Mouse (Mus musculus): ENCODE results near the gene AC170998.1.
"Not testable (repeated sequence)": the region's sequence is repeated elsewhere in the genome, so short reads cannot be mapped to it uniquely, and the experiment has no call there.

AC170998.1 gene

GRCm38 (mm10) chr17:28760736-28761312 is 34.9 kb downstream of the AC170998.1 start:
- no peak for DNase-seq (ENCODE audit: low spot score)

- DNase-seq (ENCODE audit: low spot score) = peak; percentile 77
These were observed 36.0 kb downstream of the AC170998.1 start for GRCm38 (mm10) chr17:28761871-28762270.

- no peak for DNase-seq (ENCODE audit: low spot score)
These were observed 40.3 kb downstream of the AC170998.1 start for GRCm38 (mm10) chr17:28766203-28766602.

GRCm38 (mm10) chr17:28766781-28767515 is 41.1 kb downstream of the AC170998.1 start:
- no peak for DNase-seq (ENCODE audit: low spot score)

GRCm38 (mm10) chr17:28769121-28769874 is 43.4 kb downstream of the AC170998.1 start, which contains the start of gene Mapk13:
Gene Mapk13 (plus strand): TSS chr17:28769297.
- peak; percentile 11 for DNase-seq (ENCODE audit: low spot score)

- peak; percentile 22 for DNase-seq (ENCODE audit: low spot score)
These were observed 44.1 kb downstream of the AC170998.1 start for GRCm38 (mm10) chr17:28769875-28770421.

GRCm38 (mm10) chr17:28771289-28771688 is 45.4 kb downstream of the AC170998.1 start:
- no peak for DNase-seq (ENCODE audit: low spot score)

- DNase-seq (ENCODE audit: low spot score) = not testable (repeated sequence)
These were observed 48.4 kb downstream of the AC170998.1 start for GRCm38 (mm10) chr17:28774303-28774702.

- DNase-seq (ENCODE audit: low spot score) = no peak
These were observed 49.3 kb downstream of the AC170998.1 start for GRCm38 (mm10) chr17:28775161-28775560.

Measured in ovary, postnatal 36 days (tissue).